Mouse (Mus musculus) heart, embryonic 11.5 days (tissue): ENCODE data around the gene Olfr1013. TPM values are rescaled to one million over a fixed set of nuclear protein-coding genes. Genes with fewer than 3 reads are reported as not detected.

ENCODE experiments used
- ATAC-seq: fragments of 200-750 bp; cut with Nextera tagmentation; replicated peaks from 2 replicates; pipeline ENCODE4 v1.8.0; 2017; ENCODE audit warnings: moderate library complexity; ENCODE audit not compliant: insufficient number of reproducible peaks, low FRiP score, low TSS enrichment
- H3K27ac ChIP-seq: fragments of 300-500 bp; sonication (generic); 2 replicates; pipeline ENCODE4 v1.5.1; 2014; ENCODE audit warnings: mild to moderate bottlenecking, low read depth, low read length
- H3K27me3 ChIP-seq: fragments of 300-500 bp; sonication (generic); 2 replicates; pipeline ENCODE4 v1.6.1; 2014; ENCODE audit warnings: mild to moderate bottlenecking, low read length, mixed read lengths; ENCODE audit not compliant: control insufficient read depth, insufficient read depth
- H3K36me3 ChIP-seq: fragments of 300-500 bp; sonication (generic); 2 replicates; pipeline ENCODE4 v1.6.1; 2014; ENCODE audit warnings: mild to moderate bottlenecking, low read length, moderate library complexity, mixed read lengths; ENCODE audit not compliant: control insufficient read depth, insufficient read depth
- H3K4me1 ChIP-seq: fragments of 300-500 bp; sonication (generic); 2 replicates; pipeline ENCODE4 v1.6.1; 2014; ENCODE audit warnings: low read length; ENCODE audit not compliant: control insufficient read depth, insufficient read depth
- H3K4me2 ChIP-seq: fragments of 300-500 bp; sonication (generic); 2 replicates; pipeline ENCODE4 v1.6.1; 2014; ENCODE audit warnings: mild to moderate bottlenecking, moderate library complexity
- H3K4me3 ChIP-seq: fragments of 300-500 bp; sonication (generic); 2 replicates; pipeline ENCODE4 v1.5.1; 2014; ENCODE audit warnings: low read depth, low read length
- H3K9ac ChIP-seq: fragments of 300-500 bp; sonication (generic); 2 replicates; pipeline ENCODE4 v1.6.1; 2014; ENCODE audit warnings: mild to moderate bottlenecking, low read depth, low read length, moderate library complexity
- H3K9me3 ChIP-seq: fragments of 300-500 bp; sonication (generic); replicated peaks from 2 replicates; pipeline ENCODE4 v1.6.1; 2016; ENCODE audit warnings: low read length; ENCODE audit not compliant: control insufficient read depth
- polyA plus RNA-seq: library from polyadenylated mRNA; unstranded; fragments of >200 nt; fragmentation: Nextera tagmentation; extraction: Ambion mirVana; gene quantifications from 2 replicates; pipeline ENCODE4 v1.2.1, GENCODE M21; 2014

Gene Olfr1013
- polyA plus RNA-seq, 1 experiment from 2014 or later, result not detected

DNA sequence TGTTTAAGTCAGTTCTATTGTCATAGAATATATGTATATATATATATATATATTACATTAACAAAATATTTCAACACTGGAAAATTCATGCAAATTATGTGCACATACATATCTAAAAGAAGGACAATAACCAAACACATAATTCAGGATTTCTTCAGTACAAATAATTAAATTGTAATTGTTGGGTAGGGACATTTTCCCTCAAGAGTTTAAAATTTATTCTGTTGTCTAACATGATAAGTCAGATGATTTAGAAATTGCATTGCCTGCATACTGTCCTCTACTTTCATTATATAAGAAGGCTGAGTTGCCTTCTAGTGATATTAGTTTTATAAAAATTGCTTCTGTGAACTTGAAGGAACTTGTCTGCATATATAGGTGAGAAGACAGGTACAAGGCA is 51.3 kb downstream of the Olfr1013 start, which contains the start of gene Olfr1018:
Olfr1018 (plus strand) TSS at position 301 of the 400 bp plus-strand sequence.
- Histone ChIP-seq H3K4me3 (no peak within 1 kb of the TSS), H3K9ac (no peak within 1 kb of the TSS), H3K27ac (no peak within 1 kb of the TSS), H3K4me2 (no peak within 1 kb of the TSS), H3K9me3 (no peaks in the 10 kb centered on the region), H3K36me3 (no peaks in the 10 kb centered on the region), H3K27me3 (no peaks in the 10 kb centered on the region), H3K4me1 (no peaks in the 10 kb centered on the region)
- ATAC-seq, result no peak

Other genes with a start within 250 kb of the Olfr1013 start
- not detected in 2 replicates for gene 4833423E24Rik, start 248.1 kb upstream of the Olfr1013 start, polyA plus RNA-seq
- not detected in 2 replicates for gene Olfr996, start 187.9 kb upstream of the Olfr1013 start, polyA plus RNA-seq
- gene Olfr998, start 178.2 kb upstream of the Olfr1013 start, polyA plus RNA-seq, result not detected in 2 replicates
- not detected in 2 replicates for gene Olfr1000, start 155.2 kb upstream of the Olfr1013 start, polyA plus RNA-seq
- not detected in 2 replicates for gene Olfr1002, start 116.4 kb upstream of the Olfr1013 start, polyA plus RNA-seq
- not detected in 2 replicates for gene Olfr154, start 102.6 kb upstream of the Olfr1013 start, polyA plus RNA-seq
- not detected in 2 replicates for gene Olfr1006, start 88.3 kb upstream of the Olfr1013 start, polyA plus RNA-seq
- not detected in 2 replicates for gene Olfr1008, start 77.7 kb upstream of the Olfr1013 start, polyA plus RNA-seq
- gene Olfr1009, start 51.7 kb upstream of the Olfr1013 start, polyA plus RNA-seq, result not detected in 2 replicates
- gene Olfr1012, start 4.3 kb upstream of the Olfr1013 start, polyA plus RNA-seq, result not detected in 2 replicates
- gene Olfr1014, start 5.6 kb downstream of the Olfr1013 start, polyA plus RNA-seq, result not detected in 2 replicates
- not detected in 2 replicates for gene Olfr1015, start 14.9 kb downstream of the Olfr1013 start, polyA plus RNA-seq
- gene Olfr1016, start 35.4 kb downstream of the Olfr1013 start, polyA plus RNA-seq, result not detected in 2 replicates
- not detected in 2 replicates for gene Olfr1018, start 51.4 kb downstream of the Olfr1013 start, polyA plus RNA-seq
- gene Olfr1019, start 78.4 kb downstream of the Olfr1013 start, polyA plus RNA-seq, result not detected in 2 replicates
- gene Olfr1020, start 79.9 kb downstream of the Olfr1013 start, polyA plus RNA-seq, result not detected in 2 replicates
- not detected in 2 replicates for gene Olfr1022, start 101.5 kb downstream of the Olfr1013 start, polyA plus RNA-seq
- not detected in 2 replicates for gene Olfr1023, start 118.5 kb downstream of the Olfr1013 start, polyA plus RNA-seq
- not detected in 2 replicates for gene Olfr1024, start 138.0 kb downstream of the Olfr1013 start, polyA plus RNA-seq
- gene Olfr1025-ps1, start 148.1 kb downstream of the Olfr1013 start, polyA plus RNA-seq, result not detected in 2 replicates
- not detected in 2 replicates for gene Olfr1026, start 154.5 kb downstream of the Olfr1013 start, polyA plus RNA-seq
- not detected in 2 replicates for gene Olfr1028, start 183.3 kb downstream of the Olfr1013 start, polyA plus RNA-seq
- not detected in 2 replicates for gene Olfr1029, start 206.8 kb downstream of the Olfr1013 start, polyA plus RNA-seq
- not detected in 2 replicates for gene Olfr1030, start 212.2 kb downstream of the Olfr1013 start, polyA plus RNA-seq
- not detected in 2 replicates for gene Olfr1031, start 223.2 kb downstream of the Olfr1013 start, polyA plus RNA-seq
- not detected in 2 replicates for gene Olfr1032, start 238.4 kb downstream of the Olfr1013 start, polyA plus RNA-seq